Mouse (Mus musculus): ENCODE measurements around the gene Gm10100.
"Not testable (repeated sequence)": the region's sequence is repeated elsewhere in the genome, so short reads cannot be mapped to it uniquely, and the experiment has no call there.

Gene Gm10100

DNA sequence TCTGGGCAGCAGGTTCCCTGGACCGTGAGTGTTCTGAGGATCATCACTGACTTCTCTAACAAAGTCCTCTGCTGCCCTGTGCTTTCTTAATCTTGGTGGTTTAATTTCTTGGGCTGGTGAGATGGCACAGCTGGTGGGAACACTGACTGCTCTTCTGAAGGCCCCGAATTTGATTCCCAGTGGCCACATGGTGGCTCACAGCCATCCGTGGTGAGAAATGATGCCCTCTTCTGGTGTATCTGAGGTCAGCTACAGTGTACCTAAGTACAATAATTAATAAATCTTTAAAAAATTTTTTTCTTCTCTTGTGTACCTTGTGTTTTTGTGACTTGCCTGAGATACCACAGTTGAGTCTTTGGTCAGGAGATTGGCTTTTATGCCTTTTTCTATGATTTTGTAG, 26.0 kb downstream of the Gm10100 start:
- not testable (repeated sequence) for DNase-seq (ENCODE audit: low spot score)

DNA sequence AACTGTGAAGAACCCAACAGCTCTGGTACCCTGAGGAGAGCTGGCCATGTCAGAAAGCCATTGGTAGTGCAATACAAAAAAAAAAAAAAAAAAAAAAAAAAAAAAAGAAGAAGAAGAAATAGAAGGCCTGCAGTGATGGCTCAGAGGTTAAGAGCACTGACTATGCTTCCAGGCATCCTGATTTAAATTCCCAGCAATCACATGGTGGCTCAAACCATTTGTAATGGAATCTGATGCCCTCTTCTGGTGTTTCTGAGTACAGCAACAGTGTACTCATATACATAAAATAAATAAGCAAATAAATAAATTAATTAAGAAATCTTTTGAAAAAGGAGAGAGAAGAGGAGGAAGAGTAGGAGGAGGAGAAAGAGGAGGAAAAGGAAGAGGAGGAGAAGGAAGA, 27.2 kb downstream of the Gm10100 start:
- DNase-seq (ENCODE audit: low spot score) = no peak

DNA sequence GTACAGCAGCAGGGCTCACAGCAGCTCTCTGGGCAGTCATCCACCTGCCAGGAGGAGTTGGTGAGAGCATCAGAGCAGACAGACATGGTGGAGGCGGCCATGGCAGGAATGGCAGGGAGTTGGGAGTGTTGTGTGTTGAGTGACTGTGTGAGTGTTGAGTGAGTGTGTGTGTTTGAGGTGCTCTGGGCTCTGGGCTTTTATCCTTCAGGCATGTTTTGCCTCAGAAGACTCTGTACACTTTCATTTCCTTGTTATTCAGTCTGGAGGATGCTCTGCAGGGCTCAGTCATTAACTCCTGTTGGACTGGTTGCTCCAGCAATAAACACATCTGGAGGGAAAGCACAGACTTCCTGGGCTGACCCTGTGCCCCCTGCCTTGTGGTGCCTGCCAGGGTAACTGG, 33.3 kb downstream of the Gm10100 start, which contains the start of gene Gm3233:
Gm3233 (minus strand) TSS at position 101 of the 400 bp plus-strand sequence.
- DNase-seq (ENCODE audit: low spot score) = not testable (repeated sequence)

DNA sequence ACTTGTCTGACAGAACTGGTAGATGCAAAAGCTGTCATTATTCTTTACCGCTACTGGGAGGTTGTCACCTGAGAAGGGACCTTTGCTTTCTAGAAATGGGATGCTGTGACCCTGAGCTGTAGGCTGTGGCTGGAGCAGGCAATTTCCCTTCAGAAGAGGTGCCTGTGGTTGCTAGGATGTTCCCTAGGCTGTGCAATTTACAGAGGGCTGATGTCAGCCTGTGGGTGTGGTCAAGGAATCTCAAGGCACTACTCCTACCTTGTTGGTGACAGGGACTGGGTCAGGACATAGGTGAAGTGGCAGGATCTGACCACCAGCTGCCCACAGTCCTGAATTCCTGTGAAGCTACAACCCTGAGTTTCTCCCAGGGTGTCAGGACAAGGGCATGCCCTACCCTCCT, 43.4 kb downstream of the Gm10100 start:
- no peak for DNase-seq (ENCODE audit: low spot score)

DNA sequence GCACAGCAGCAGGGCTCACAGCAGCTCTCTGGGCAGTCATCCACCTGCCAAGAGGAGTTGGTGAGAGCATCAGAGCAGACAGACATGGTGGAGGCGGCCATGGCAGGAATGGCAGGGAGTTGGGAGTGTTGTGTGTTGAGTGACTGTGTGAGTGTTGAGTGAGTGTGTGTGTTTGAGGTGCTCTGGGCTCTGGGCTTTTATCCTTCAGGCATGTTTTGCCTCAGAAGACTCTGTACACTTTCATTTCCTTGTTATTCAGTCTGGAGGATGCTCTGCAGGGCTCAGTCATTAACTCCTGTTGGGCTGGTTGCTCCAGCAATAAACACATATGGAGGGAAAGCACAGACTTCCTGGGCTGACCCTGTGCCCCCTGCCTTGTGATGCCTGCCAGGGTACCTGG, 44.9 kb downstream of the Gm10100 start, which contains the start of gene Gm3238:
Gm3238 (minus strand) TSS at position 101 of the 400 bp plus-strand sequence.
- not testable (repeated sequence) for DNase-seq (ENCODE audit: low spot score)

DNA sequence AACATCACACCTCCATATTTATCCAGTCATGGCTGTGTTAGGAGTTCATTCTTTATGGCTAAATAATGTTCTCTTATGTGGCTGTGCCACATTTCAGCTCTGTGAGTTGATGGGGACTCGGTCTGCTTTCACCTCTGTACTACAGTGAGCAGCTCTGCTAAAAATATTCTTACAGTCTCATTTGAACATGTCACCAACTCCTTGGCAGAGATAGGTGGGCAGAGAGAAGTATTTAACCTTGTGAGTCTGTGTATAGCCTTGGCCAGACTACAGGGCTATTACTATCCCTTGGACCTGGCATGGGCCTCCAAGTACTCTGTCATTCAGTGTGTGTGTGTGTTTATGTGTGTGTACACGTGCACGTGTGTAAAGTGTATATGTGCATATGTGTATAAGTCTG, 45.9 kb downstream of the Gm10100 start:
- DNase-seq (ENCODE audit: low spot score) = not testable (repeated sequence)

Data from yolk sac, embryonic 10.5 days (tissue).